Mouse (Mus musculus): Measurements from ENCODE around the gene Slc4a4. TPM values are rescaled to one million over a fixed set of nuclear protein-coding genes. Genes with fewer than 3 reads are reported as not detected.

Gene Slc4a4
- polyA plus RNA-seq, 1 experiment from 2014 or later = 4.8 TPM

GRCm38 (mm10) chr5:89067111-89067510, 180.5 kb downstream of the Slc4a4 start:
- no peak for DNase-seq
- Histone ChIP-seq H3K27ac (replicated peaks; ENCODE audit: low read depth, low read length) (no peak overlapping the region), H3K9ac (replicated peaks; ENCODE audit: low read length) (no peak overlapping the region), H3K4me1 (ENCODE audit: control insufficient read depth, insufficient read depth, low read length) (no peaks in the 10 kb centered on the region), H3K9me3 (ENCODE audit: control insufficient read depth, low read length) (no peaks in the 10 kb centered on the region), H3K27me3 (ENCODE audit: control insufficient read depth, insufficient read depth, low read length) (no peaks in the 10 kb centered on the region), H3K4me3 (replicated peaks; ENCODE audit: low read depth, low read length) (no peak overlapping the region), H3K4me2 (ENCODE audit: low read length) (no peak overlapping the region), H3K36me3 (ENCODE audit: control insufficient read depth, insufficient read depth, low read length) (no peaks in the 10 kb centered on the region)
- ATAC-seq (ENCODE audit: low FRiP score, low TSS enrichment) = no peak
- 86% methylated on average over 4 of the region's 4 CpGs for whole genome bisulfite sequencing

GRCm38 (mm10) chr5:89068072-89068471, 181.5 kb downstream of the Slc4a4 start:
- no peak overlapping the region for H3K4me3 ChIP-seq (replicated peaks; ENCODE audit: low read depth, low read length)
- H3K4me2 ChIP-seq (ENCODE audit: low read length) = no peak overlapping the region
- H3K9ac ChIP-seq (replicated peaks; ENCODE audit: low read length) = no peak overlapping the region
- H3K27ac ChIP-seq (replicated peaks; ENCODE audit: low read depth, low read length) = no peak overlapping the region
- no peaks in the 10 kb centered on the region for H3K9me3 ChIP-seq (ENCODE audit: control insufficient read depth, low read length)
- ATAC-seq (ENCODE audit: low FRiP score, low TSS enrichment) = no peak
- no peaks in the 10 kb centered on the region for H3K27me3 ChIP-seq (ENCODE audit: control insufficient read depth, insufficient read depth, low read length)
- DNase-seq = no peak
- WGBS = 96% methylated on average over 5 of the region's 5 CpGs
- no peaks in the 10 kb centered on the region for H3K36me3 ChIP-seq (ENCODE audit: control insufficient read depth, insufficient read depth, low read length)
- H3K4me1 ChIP-seq (ENCODE audit: control insufficient read depth, insufficient read depth, low read length) = no peaks in the 10 kb centered on the region

- no peaks in the 10 kb centered on the region for H3K4me1 ChIP-seq (ENCODE audit: control insufficient read depth, insufficient read depth, low read length)
- DNase-seq (no peak), ATAC-seq (ENCODE audit: low FRiP score, low TSS enrichment) (no peak)
- WGBS = 95% methylated on average over 3 of the region's 3 CpGs
- H3K36me3 ChIP-seq (ENCODE audit: control insufficient read depth, insufficient read depth, low read length) = no peaks in the 10 kb centered on the region
- H3K9ac ChIP-seq (replicated peaks; ENCODE audit: low read length) = no peak overlapping the region
- H3K9me3 ChIP-seq (ENCODE audit: control insufficient read depth, low read length) = no peaks in the 10 kb centered on the region
- H3K4me3 ChIP-seq (replicated peaks; ENCODE audit: low read depth, low read length) = no peak overlapping the region
- no peak overlapping the region for H3K27ac ChIP-seq (replicated peaks; ENCODE audit: low read depth, low read length)
- no peak overlapping the region for H3K4me2 ChIP-seq (ENCODE audit: low read length)
- no peaks in the 10 kb centered on the region for H3K27me3 ChIP-seq (ENCODE audit: control insufficient read depth, insufficient read depth, low read length)
These were observed 183.4 kb downstream of the Slc4a4 start for GRCm38 (mm10) chr5:89070051-89070450.

- no peak for DNase-seq
- no peak overlapping the region for H3K4me3 ChIP-seq (replicated peaks; ENCODE audit: low read depth, low read length)
- no peaks in the 10 kb centered on the region for H3K36me3 ChIP-seq (ENCODE audit: control insufficient read depth, insufficient read depth, low read length)
- no peaks in the 10 kb centered on the region for H3K9me3 ChIP-seq (ENCODE audit: control insufficient read depth, low read length)
- WGBS = 96% methylated on average over 4 of the region's 4 CpGs
- no peak overlapping the region for H3K9ac ChIP-seq (replicated peaks; ENCODE audit: low read length)
- ATAC-seq (ENCODE audit: low FRiP score, low TSS enrichment) = no peak
- no peak overlapping the region for H3K4me2 ChIP-seq (ENCODE audit: low read length)
- no peak overlapping the region for H3K27ac ChIP-seq (replicated peaks; ENCODE audit: low read depth, low read length)
- no peaks in the 10 kb centered on the region for H3K27me3 ChIP-seq (ENCODE audit: control insufficient read depth, insufficient read depth, low read length)
- H3K4me1 ChIP-seq (ENCODE audit: control insufficient read depth, insufficient read depth, low read length) = no peaks in the 10 kb centered on the region
These were observed 185.3 kb downstream of the Slc4a4 start for GRCm38 (mm10) chr5:89071957-89072356.

GRCm38 (mm10) chr5:89077711-89078110, 191.1 kb downstream of the Slc4a4 start:
- Histone ChIP-seq H3K9ac (replicated peaks; ENCODE audit: low read length) (no peak overlapping the region), H3K4me1 (ENCODE audit: control insufficient read depth, insufficient read depth, low read length) (no peaks in the 10 kb centered on the region), H3K4me3 (replicated peaks; ENCODE audit: low read depth, low read length) (no peak overlapping the region), H3K27ac (replicated peaks; ENCODE audit: low read depth, low read length) (no peak overlapping the region), H3K9me3 (ENCODE audit: control insufficient read depth, low read length) (no peaks in the 10 kb centered on the region), H3K36me3 (ENCODE audit: control insufficient read depth, insufficient read depth, low read length) (no peaks in the 10 kb centered on the region), H3K4me2 (ENCODE audit: low read length) (no peak overlapping the region), H3K27me3 (ENCODE audit: control insufficient read depth, insufficient read depth, low read length) (no peaks in the 10 kb centered on the region)
- DNase-seq (no peak), ATAC-seq (ENCODE audit: low FRiP score, low TSS enrichment) (no peak)
- 84% methylated on average over 1 of the region's 1 CpGs for WGBS

GRCm38 (mm10) chr5:89083476-89083875, 196.9 kb downstream of the Slc4a4 start:
- Histone ChIP-seq H3K4me3 (replicated peaks; ENCODE audit: low read depth, low read length) (no peak overlapping the region), H3K36me3 (ENCODE audit: control insufficient read depth, insufficient read depth, low read length) (no peaks in the 10 kb centered on the region), H3K4me1 (ENCODE audit: control insufficient read depth, insufficient read depth, low read length) (no peaks in the 10 kb centered on the region), H3K4me2 (ENCODE audit: low read length) (no peak overlapping the region), H3K9ac (replicated peaks; ENCODE audit: low read length) (no peak overlapping the region), H3K9me3 (ENCODE audit: control insufficient read depth, low read length) (no peaks in the 10 kb centered on the region), H3K27me3 (ENCODE audit: control insufficient read depth, insufficient read depth, low read length) (no peaks in the 10 kb centered on the region), H3K27ac (replicated peaks; ENCODE audit: low read depth, low read length) (no peak overlapping the region)
- WGBS = 86% methylated on average over 4 of the region's 4 CpGs
- DNase-seq (no peak), ATAC-seq (ENCODE audit: low FRiP score, low TSS enrichment) (no peak)

- Histone ChIP-seq H3K9me3 (ENCODE audit: control insufficient read depth, low read length) (no peaks in the 10 kb centered on the region), H3K36me3 (ENCODE audit: control insufficient read depth, insufficient read depth, low read length) (no peaks in the 10 kb centered on the region), H3K4me3 (replicated peaks; ENCODE audit: low read depth, low read length) (no peak overlapping the region), H3K4me2 (ENCODE audit: low read length) (no peak overlapping the region), H3K9ac (replicated peaks; ENCODE audit: low read length) (no peak overlapping the region), H3K27me3 (ENCODE audit: control insufficient read depth, insufficient read depth, low read length) (no peaks in the 10 kb centered on the region), H3K27ac (replicated peaks; ENCODE audit: low read depth, low read length) (no peak overlapping the region), H3K4me1 (ENCODE audit: control insufficient read depth, insufficient read depth, low read length) (no peaks in the 10 kb centered on the region)
- WGBS = 94% methylated on average over 7 of the region's 7 CpGs
- ATAC-seq (ENCODE audit: low FRiP score, low TSS enrichment) (no peak), DNase-seq (no peak)
These were observed 201.3 kb downstream of the Slc4a4 start for GRCm38 (mm10) chr5:89087916-89088315.

- H3K9ac ChIP-seq (replicated peaks; ENCODE audit: low read length) = no peak overlapping the region
- WGBS = 66% methylated on average over 11 of the region's 11 CpGs
- no peaks in the 10 kb centered on the region for H3K9me3 ChIP-seq (ENCODE audit: control insufficient read depth, low read length)
- DNase-seq (no peak), ATAC-seq (ENCODE audit: low FRiP score, low TSS enrichment) (no peak)
- no peaks in the 10 kb centered on the region for H3K27me3 ChIP-seq (ENCODE audit: control insufficient read depth, insufficient read depth, low read length)
- H3K36me3 ChIP-seq (ENCODE audit: control insufficient read depth, insufficient read depth, low read length) = no peaks in the 10 kb centered on the region
- H3K4me2 ChIP-seq (ENCODE audit: low read length) = no peak overlapping the region
- no peak overlapping the region for H3K4me3 ChIP-seq (replicated peaks; ENCODE audit: low read depth, low read length)
- H3K27ac ChIP-seq (replicated peaks; ENCODE audit: low read depth, low read length) = no peak overlapping the region
- H3K4me1 ChIP-seq (ENCODE audit: control insufficient read depth, insufficient read depth, low read length) = no peaks in the 10 kb centered on the region
These were observed 201.8 kb downstream of the Slc4a4 start for GRCm38 (mm10) chr5:89088462-89088861.

GRCm38 (mm10) chr5:89090131-89090530, 203.5 kb downstream of the Slc4a4 start:
- no peaks in the 10 kb centered on the region for H3K4me1 ChIP-seq (ENCODE audit: control insufficient read depth, insufficient read depth, low read length)
- H3K9ac ChIP-seq (replicated peaks; ENCODE audit: low read length) = no peak overlapping the region
- no peak overlapping the region for H3K4me3 ChIP-seq (replicated peaks; ENCODE audit: low read depth, low read length)
- H3K9me3 ChIP-seq (ENCODE audit: control insufficient read depth, low read length) = no peaks in the 10 kb centered on the region
- DNase-seq (no peak), ATAC-seq (ENCODE audit: low FRiP score, low TSS enrichment) (no peak)
- H3K36me3 ChIP-seq (ENCODE audit: control insufficient read depth, insufficient read depth, low read length) = no peaks in the 10 kb centered on the region
- no peak overlapping the region for H3K27ac ChIP-seq (replicated peaks; ENCODE audit: low read depth, low read length)
- 82% methylated on average over 3 of the region's 3 CpGs for WGBS
- no peaks in the 10 kb centered on the region for H3K27me3 ChIP-seq (ENCODE audit: control insufficient read depth, insufficient read depth, low read length)
- H3K4me2 ChIP-seq (ENCODE audit: low read length) = no peak overlapping the region
